Mouse (Mus musculus): ENCODE results near the gene Sertad4. TPM values are rescaled to one million over a fixed set of nuclear protein-coding genes. Genes with fewer than 3 reads are reported as not detected.

Sertad4 gene
- polyA plus RNA-seq, 1 experiment from 2014 or later, result 58.0 TPM

Other genes starting within 250 kb of the Sertad4 start
- 9.5 and 9.6 TPM in 2 replicates for gene Hhat, start 84.5 kb downstream of the Sertad4 start, polyA plus RNA-seq (2015; fragmentation: Nextera tagmentation; extraction: Ambion mirVana)
- 1.6 and 1.7 TPM in 2 replicates for gene Syt14, start 180.0 kb upstream of the Sertad4 start, polyA plus RNA-seq (2015; fragmentation: Nextera tagmentation; extraction: Ambion mirVana)